Mouse (Mus musculus) erythroblast, embryonic 14.5 days (primary cell): Measurements from ENCODE around the gene Cd300lf. TPM values are rescaled to one million over a fixed set of nuclear protein-coding genes. Genes with fewer than 3 reads are reported as not detected.

Experiments
- H3K27me3 ChIP-seq: 2 replicates; pipeline ENCODE4 v1.6.1; 2012; ENCODE audit warnings: inconsistent platforms; ENCODE audit not compliant: control insufficient read depth
- H3K36me3 ChIP-seq: 2 replicates; pipeline ENCODE4 v1.6.1; 2012; ENCODE audit warnings: mild to moderate bottlenecking, inconsistent platforms; ENCODE audit not compliant: control insufficient read depth
- H3K4me1 ChIP-seq: 2 replicates; pipeline ENCODE4 v1.6.1; 2012; ENCODE audit warnings: inconsistent platforms; ENCODE audit not compliant: control insufficient read depth
- H3K4me3 ChIP-seq: replicated peaks from 2 replicates; pipeline ENCODE3; 2012; ENCODE audit warnings: moderate library complexity, mild to moderate bottlenecking, inconsistent platforms
- H3K9me3 ChIP-seq: 2 replicates; pipeline ENCODE4 v1.6.1; 2012; ENCODE audit warnings: low read length, inconsistent platforms, mixed read lengths; ENCODE audit not compliant: control insufficient read depth
- GATA1 ChIP-seq: IDR thresholded peaks from 2 replicates; pipeline ENCODE4 v1.6.1; 2012; ENCODE audit warnings: low read length, inconsistent platforms, mixed read lengths
- TAL1 ChIP-seq: IDR thresholded peaks from 3 replicates; pipeline ENCODE4 v1.6.1; 2012; ENCODE audit warnings: low read length, inconsistent platforms, mixed read lengths
- polyA plus RNA-seq: library from polyadenylated mRNA; stranded (reverse); fragments of >175 nt; gene quantifications from 2 replicates; pipeline ENCODE4 v1.2.3, GENCODE M21; 2012

Cd300lf gene
- polyA plus RNA-seq, 1 experiment, result not detected

GRCm38 (mm10) chr11:115172825-115173287 lies 39.1 kb upstream of the Cd300lf start:
- Histone ChIP-seq H3K4me3 (no peak overlapping the region), H3K36me3 (peaks cover 7% of the 10 kb centered on the region; the same call in 1 of the 2 replicates), H3K9me3 (no peaks in the 10 kb centered on the region), H3K27me3 (no peaks in the 10 kb centered on the region), H3K4me1 (peaks cover 8% of the 10 kb centered on the region)
- no peak for TF ChIP-seq TAL1
- no peak for TF ChIP-seq GATA1

GRCm38 (mm10) chr11:115171125-115171524 lies 37.3 kb upstream of the Cd300lf start:
- no peak for TF ChIP-seq TAL1
- no peak for TF ChIP-seq GATA1
- Histone ChIP-seq H3K36me3 (peaks cover 3% of the 10 kb centered on the region; the same call in 1 of the 2 replicates), H3K27me3 (no peaks in the 10 kb centered on the region), H3K9me3 (no peaks in the 10 kb centered on the region), H3K4me3 (no peak overlapping the region), H3K4me1 (peaks cover 8% of the 10 kb centered on the region)

- H3K4me3 ChIP-seq, result no peak overlapping the region
- H3K27me3 ChIP-seq, result peaks cover 15% of the 10 kb centered on the region
- TF ChIP-seq TAL1 (no peak), GATA1 (no peak)
- peaks cover 3% of the 10 kb centered on the region; the same call in 1 of the 2 replicates for H3K36me3 ChIP-seq
- H3K4me1 ChIP-seq, result peaks cover 13% of the 10 kb centered on the region
- no peaks in the 10 kb centered on the region for H3K9me3 ChIP-seq
Measured at GRCm38 (mm10) chr11:115169430-115169829, 35.6 kb upstream of the Cd300lf start.

- TF ChIP-seq GATA1 (no peak), TAL1 (no peak)
- Histone ChIP-seq H3K4me3 (no peak overlapping the region), H3K4me1 (peaks cover 25% of the 10 kb centered on the region), H3K27me3 (peaks cover 28% of the 10 kb centered on the region), H3K9me3 (no peaks in the 10 kb centered on the region), H3K36me3 (peaks cover 3% of the 10 kb centered on the region; the same call in 1 of the 2 replicates)
Measured at GRCm38 (mm10) chr11:115167631-115168249, 33.9 kb upstream of the Cd300lf start.

GRCm38 (mm10) chr11:115166776-115167175 lies 33.0 kb upstream of the Cd300lf start:
- peaks cover 3% of the 10 kb centered on the region; the same call in 1 of the 2 replicates for H3K36me3 ChIP-seq
- H3K4me1 ChIP-seq, result peaks cover 31% of the 10 kb centered on the region
- peaks cover 28% of the 10 kb centered on the region for H3K27me3 ChIP-seq
- TF ChIP-seq GATA1, result no peak
- TF ChIP-seq TAL1, result no peak
- no peaks in the 10 kb centered on the region for H3K9me3 ChIP-seq
- H3K4me3 ChIP-seq, result no peak overlapping the region

GRCm38 (mm10) chr11:115164976-115165374 lies 31.2 kb upstream of the Cd300lf start:
- H3K4me1 ChIP-seq, result peaks cover 39% of the 10 kb centered on the region
- H3K4me3 ChIP-seq, result peak overlapping the region; percentile 80
- no peaks in the 10 kb centered on the region for H3K9me3 ChIP-seq
- H3K27me3 ChIP-seq, result peaks cover 30% of the 10 kb centered on the region
- H3K36me3 ChIP-seq, result peaks cover 3% of the 10 kb centered on the region; the same call in 1 of the 2 replicates
- no peak for TF ChIP-seq TAL1
- no peak for TF ChIP-seq GATA1

- H3K4me3 ChIP-seq, result peak overlapping the region; percentile 80
- peaks cover 39% of the 10 kb centered on the region for H3K4me1 ChIP-seq
- peaks cover 3% of the 10 kb centered on the region; the same call in 1 of the 2 replicates for H3K36me3 ChIP-seq
Measured at GRCm38 (mm10) chr11:115164341-115164975, 30.7 kb upstream of the Cd300lf start.

GRCm38 (mm10) chr11:115163568-115164150 lies 29.9 kb upstream of the Cd300lf start:
- no peak for TF ChIP-seq TAL1
- no peak for TF ChIP-seq GATA1
- Histone ChIP-seq H3K36me3 (peaks cover 3% of the 10 kb centered on the region; the same call in 1 of the 2 replicates), H3K27me3 (peaks cover 30% of the 10 kb centered on the region), H3K4me1 (peaks cover 39% of the 10 kb centered on the region), H3K9me3 (no peaks in the 10 kb centered on the region), H3K4me3 (peak overlapping the region; percentile 80)

More at GRCm38 (mm10) chr11:115164341-115164975, 30.7 kb upstream of the Cd300lf start:
- Histone ChIP-seq H3K27me3 (peaks cover 30% of the 10 kb centered on the region), H3K9me3 (no peaks in the 10 kb centered on the region)
- TF ChIP-seq GATA1, result no peak
- no peak for TF ChIP-seq TAL1
